Mouse (Mus musculus): Measurements from ENCODE around the gene Skp2. TPM values are rescaled to one million over a fixed set of nuclear protein-coding genes. Genes with fewer than 3 reads are reported as not detected.

The Skp2 gene
- total RNA-seq, 2 experiments from 2014 or later, result 17.5 to 17.7 TPM

- no peak for ATAC-seq (ENCODE audit: poor library complexity, severe bottlenecking)
Measured at GRCm38 (mm10) chr15:9114131-9114530, 41.1 kb downstream of the Skp2 start.

GRCm38 (mm10) chr15:9113556-9113955, 41.7 kb downstream of the Skp2 start:
- ATAC-seq (ENCODE audit: poor library complexity, severe bottlenecking), result no peak

- ATAC-seq (ENCODE audit: poor library complexity, severe bottlenecking), result no peak
Measured at GRCm38 (mm10) chr15:9111648-9112047, 43.6 kb downstream of the Skp2 start.

- 0 out of 2 replicates have a peak, but pooled peaks have one; percentile 49 for ATAC-seq (ENCODE audit: poor library complexity, severe bottlenecking)
Measured at GRCm38 (mm10) chr15:9110526-9111347, 44.5 kb downstream of the Skp2 start.

GRCm38 (mm10) chr15:9106303-9107074, 48.7 kb downstream of the Skp2 start:
- ATAC-seq (ENCODE audit: poor library complexity, severe bottlenecking), result no peak

GRCm38 (mm10) chr15:9100446-9101077, 54.7 kb downstream of the Skp2 start:
- no peak for ATAC-seq (ENCODE audit: poor library complexity, severe bottlenecking)

GRCm38 (mm10) chr15:9096865-9097264, 58.4 kb downstream of the Skp2 start:
- ATAC-seq (ENCODE audit: poor library complexity, severe bottlenecking), result no peak

- ATAC-seq (ENCODE audit: poor library complexity, severe bottlenecking), result no peak
Measured at GRCm38 (mm10) chr15:9094366-9094750, 60.9 kb downstream of the Skp2 start.

GRCm38 (mm10) chr15:9093598-9094365, 61.4 kb downstream of the Skp2 start:
- no peak for ATAC-seq (ENCODE audit: poor library complexity, severe bottlenecking)

GRCm38 (mm10) chr15:9090662-9091061, 64.6 kb downstream of the Skp2 start:
- no peak for ATAC-seq (ENCODE audit: poor library complexity, severe bottlenecking)

GRCm38 (mm10) chr15:9089136-9089720, 66.0 kb downstream of the Skp2 start:
- no peak for ATAC-seq (ENCODE audit: poor library complexity, severe bottlenecking)

GRCm38 (mm10) chr15:9088683-9089072, 66.5 kb downstream of the Skp2 start:
- ATAC-seq (ENCODE audit: poor library complexity, severe bottlenecking), result no peak

GRCm38 (mm10) chr15:9087895-9088682, 67.1 kb downstream of the Skp2 start:
- no peak for ATAC-seq (ENCODE audit: poor library complexity, severe bottlenecking)

GRCm38 (mm10) chr15:9087421-9087820, 67.8 kb downstream of the Skp2 start:
- no peak for ATAC-seq (ENCODE audit: poor library complexity, severe bottlenecking)

- ATAC-seq (ENCODE audit: poor library complexity, severe bottlenecking), result no peak
Measured at GRCm38 (mm10) chr15:9086813-9087212, 68.4 kb downstream of the Skp2 start.

- no peak for ATAC-seq (ENCODE audit: poor library complexity, severe bottlenecking)
Measured at GRCm38 (mm10) chr15:9082753-9083152, 72.5 kb downstream of the Skp2 start.

- no peak for ATAC-seq (ENCODE audit: poor library complexity, severe bottlenecking)
Measured at GRCm38 (mm10) chr15:9081294-9081693, 73.9 kb downstream of the Skp2 start.

- ATAC-seq (ENCODE audit: poor library complexity, severe bottlenecking), result 0 out of 2 replicates have a peak, but pooled peaks have one; percentile 34
Measured at GRCm38 (mm10) chr15:9080206-9080605, 75.0 kb downstream of the Skp2 start.

GRCm38 (mm10) chr15:9079626-9080025, 75.6 kb downstream of the Skp2 start:
- no peak for ATAC-seq (ENCODE audit: poor library complexity, severe bottlenecking)
